Mouse (Mus musculus): ENCODE measurements around the gene 2010003K11Rik. TPM values are rescaled to one million over a fixed set of nuclear protein-coding genes. Genes with fewer than 3 reads are reported as not detected.

The 2010003K11Rik gene
- polyA plus RNA-seq, 1 experiment: 128 TPM

GRCm38 (mm10) chr19:4536606-4537005 is 38.2 kb upstream of the 2010003K11Rik start:
- Histone ChIP-seq H3K4me3 (ENCODE audit: low read depth, low read length) (no peak overlapping the region), H3K27me3 (ENCODE audit: control insufficient read depth, insufficient read depth, low read length) (no peaks in the 10 kb centered on the region), H3K27ac (ENCODE audit: insufficient read depth, low read depth, low read length) (no peak overlapping the region), H3K4me1 (ENCODE audit: control insufficient read depth, insufficient read depth, insufficient read length, low read length) (no peaks in the 10 kb centered on the region), H3K36me3 (ENCODE audit: control insufficient read depth, insufficient read depth, low read length) (no peaks in the 10 kb centered on the region)
- WGBS: 64% methylated on average over 3 of the region's 3 CpGs
- TF ChIP-seq POLR2A (IDR thresholded peaks at IDR 0.05; ENCODE audit: low read depth, low read length) (no peak), CTCF (IDR thresholded peaks at IDR 0.05; ENCODE audit: extremely low read depth, insufficient read length, insufficient replicate concordance, low read depth, low read length) (no peak)

- no peaks in the 10 kb centered on the region for H3K27me3 ChIP-seq (ENCODE audit: control insufficient read depth, insufficient read depth, low read length)
- H3K4me1 ChIP-seq (ENCODE audit: control insufficient read depth, insufficient read depth, insufficient read length, low read length): no peaks in the 10 kb centered on the region
- TF ChIP-seq POLR2A (IDR thresholded peaks at IDR 0.05; ENCODE audit: low read depth, low read length): no peak
- no peak for TF ChIP-seq CTCF (IDR thresholded peaks at IDR 0.05; ENCODE audit: extremely low read depth, insufficient read length, insufficient replicate concordance, low read depth, low read length)
- H3K36me3 ChIP-seq (ENCODE audit: control insufficient read depth, insufficient read depth, low read length): no peaks in the 10 kb centered on the region
- no peak overlapping the region for H3K27ac ChIP-seq (ENCODE audit: insufficient read depth, low read depth, low read length)
- H3K4me3 ChIP-seq (ENCODE audit: low read depth, low read length): no peak overlapping the region
These were observed 37.5 kb upstream of the 2010003K11Rik start for GRCm38 (mm10) chr19:4535922-4536321.

GRCm38 (mm10) chr19:4534646-4535045 is 36.3 kb upstream of the 2010003K11Rik start:
- H3K4me1 ChIP-seq (ENCODE audit: control insufficient read depth, insufficient read depth, insufficient read length, low read length): no peaks in the 10 kb centered on the region
- no peaks in the 10 kb centered on the region for H3K27me3 ChIP-seq (ENCODE audit: control insufficient read depth, insufficient read depth, low read length)
- no peaks in the 10 kb centered on the region for H3K36me3 ChIP-seq (ENCODE audit: control insufficient read depth, insufficient read depth, low read length)
- WGBS: 67% methylated on average over 2 of the region's 2 CpGs
- no peak overlapping the region for H3K27ac ChIP-seq (ENCODE audit: insufficient read depth, low read depth, low read length)
- no peak overlapping the region for H3K4me3 ChIP-seq (ENCODE audit: low read depth, low read length)
- TF ChIP-seq POLR2A (IDR thresholded peaks at IDR 0.05; ENCODE audit: low read depth, low read length) (no peak), CTCF (IDR thresholded peaks at IDR 0.05; ENCODE audit: extremely low read depth, insufficient read length, insufficient replicate concordance, low read depth, low read length) (no peak)

GRCm38 (mm10) chr19:4521426-4522050 is 23.2 kb upstream of the 2010003K11Rik start:
- 90% methylated on average over 3 of the region's 3 CpGs for WGBS
- Histone ChIP-seq H3K4me3 (ENCODE audit: low read depth, low read length) (no peak overlapping the region), H3K27me3 (ENCODE audit: control insufficient read depth, insufficient read depth, low read length) (no peaks in the 10 kb centered on the region), H3K27ac (ENCODE audit: insufficient read depth, low read depth, low read length) (no peak overlapping the region), H3K4me1 (ENCODE audit: control insufficient read depth, insufficient read depth, insufficient read length, low read length) (no peaks in the 10 kb centered on the region), H3K36me3 (ENCODE audit: control insufficient read depth, insufficient read depth, low read length) (no peaks in the 10 kb centered on the region)
- TF ChIP-seq POLR2A (IDR thresholded peaks at IDR 0.05; ENCODE audit: low read depth, low read length): no peak
- TF ChIP-seq CTCF (IDR thresholded peaks at IDR 0.05; ENCODE audit: extremely low read depth, insufficient read length, insufficient replicate concordance, low read depth, low read length): no peak

- 70% methylated on average over 1 of the region's 1 CpGs for WGBS
- no peak overlapping the region for H3K27ac ChIP-seq (ENCODE audit: insufficient read depth, low read depth, low read length)
- H3K36me3 ChIP-seq (ENCODE audit: control insufficient read depth, insufficient read depth, low read length): no peaks in the 10 kb centered on the region
- H3K27me3 ChIP-seq (ENCODE audit: control insufficient read depth, insufficient read depth, low read length): no peaks in the 10 kb centered on the region
- TF ChIP-seq CTCF (IDR thresholded peaks at IDR 0.05; ENCODE audit: extremely low read depth, insufficient read length, insufficient replicate concordance, low read depth, low read length) (no peak), POLR2A (IDR thresholded peaks at IDR 0.05; ENCODE audit: low read depth, low read length) (no peak)
- H3K4me3 ChIP-seq (ENCODE audit: low read depth, low read length): no peak overlapping the region
- H3K4me1 ChIP-seq (ENCODE audit: control insufficient read depth, insufficient read depth, insufficient read length, low read length): peaks cover 3% of the 10 kb centered on the region; the same call in 1 of the 2 replicates
These were observed 19.1 kb upstream of the 2010003K11Rik start for GRCm38 (mm10) chr19:4517483-4517882.

- no peak overlapping the region for H3K4me3 ChIP-seq (ENCODE audit: low read depth, low read length)
- H3K36me3 ChIP-seq (ENCODE audit: control insufficient read depth, insufficient read depth, low read length): no peaks in the 10 kb centered on the region
- no peak overlapping the region for H3K27ac ChIP-seq (ENCODE audit: insufficient read depth, low read depth, low read length)
- 72% methylated on average over 2 of the region's 2 CpGs for WGBS
- peaks cover 3% of the 10 kb centered on the region; the same call in 1 of the 2 replicates for H3K4me1 ChIP-seq (ENCODE audit: control insufficient read depth, insufficient read depth, insufficient read length, low read length)
- H3K27me3 ChIP-seq (ENCODE audit: control insufficient read depth, insufficient read depth, low read length): no peaks in the 10 kb centered on the region
- no peak for TF ChIP-seq CTCF (IDR thresholded peaks at IDR 0.05; ENCODE audit: extremely low read depth, insufficient read length, insufficient replicate concordance, low read depth, low read length)
- TF ChIP-seq POLR2A (IDR thresholded peaks at IDR 0.05; ENCODE audit: low read depth, low read length): no peak
These were observed 17.9 kb upstream of the 2010003K11Rik start for GRCm38 (mm10) chr19:4516288-4516687.

GRCm38 (mm10) chr19:4515746-4516145 is 17.4 kb upstream of the 2010003K11Rik start:
- peaks cover 3% of the 10 kb centered on the region; the same call in 1 of the 2 replicates for H3K4me1 ChIP-seq (ENCODE audit: control insufficient read depth, insufficient read depth, insufficient read length, low read length)
- H3K4me3 ChIP-seq (ENCODE audit: low read depth, low read length): no peak overlapping the region
- no peak overlapping the region for H3K27ac ChIP-seq (ENCODE audit: insufficient read depth, low read depth, low read length)
- H3K36me3 ChIP-seq (ENCODE audit: control insufficient read depth, insufficient read depth, low read length): no peaks in the 10 kb centered on the region
- no peak for TF ChIP-seq POLR2A (IDR thresholded peaks at IDR 0.05; ENCODE audit: low read depth, low read length)
- no peak for TF ChIP-seq CTCF (IDR thresholded peaks at IDR 0.05; ENCODE audit: extremely low read depth, insufficient read length, insufficient replicate concordance, low read depth, low read length)
- WGBS: 72% methylated on average over 2 of the region's 2 CpGs
- H3K27me3 ChIP-seq (ENCODE audit: control insufficient read depth, insufficient read depth, low read length): peaks cover 2% of the 10 kb centered on the region; the same call in 1 of the 2 replicates
